Mouse (Mus musculus) B cell, adult 62 days (primary cell): ENCODE results near the gene Srrm4. TPM values are rescaled to one million over a fixed set of nuclear protein-coding genes. Genes with fewer than 3 reads are reported as not detected.

ENCODE experiments used
- total RNA-seq: library from RNA; stranded (reverse); gene quantifications from 4 replicates; pipeline ENCODE4 v1.2.4, GENCODE M21; 2023

The Srrm4 gene
- total RNA-seq: not detected in 4 replicates

GRCm38 (mm10) chr5:116591346-116592048 is at the start of gene Srrm4:
Gene Srrm4 (minus strand): TSS chr5:116591817.

GRCm38 (mm10) chr5:116422699-116423201 is 168.9 kb downstream of the Srrm4 start, which contains the start of gene Hspb8:
Gene Hspb8 (minus strand): TSS chr5:116422864.

Other genes starting within 250 kb of the Srrm4 start
- gene Hspb8, start 169.0 kb downstream of the Srrm4 start, total RNA-seq: not detected in 4 replicates